Mouse (Mus musculus) spleen, adult 2 months (tissue): ENCODE results near the gene Csk. TPM values are rescaled to one million over a fixed set of nuclear protein-coding genes. Genes with fewer than 3 reads are reported as not detected.

Source experiments
- DNase-seq, 2 experiments: peaks; one replicate each; pipeline versions ENCODE4 v3.0.0 to v3.0.0-alpha.2; 2012 to 2021; ENCODE audit warnings: low spot score in 2 of 2, low read depth in 1 of 2
- H3K27ac ChIP-seq: fragments of 200-500 bp; 2 replicates; pipeline ENCODE4 v1.5.1; 2012; ENCODE audit warnings: low read length, inconsistent platforms; ENCODE audit not compliant: insufficient read depth
- H3K27me3 ChIP-seq: fragments of 200-500 bp; 2 replicates; pipeline ENCODE4 v1.6.1; 2012; ENCODE audit warnings: mild to moderate bottlenecking, moderate library complexity, low read length, inconsistent platforms; ENCODE audit not compliant: control insufficient read depth, insufficient read depth
- H3K36me3 ChIP-seq: fragments of 200-500 bp; 2 replicates; pipeline ENCODE4 v1.6.1; 2012; ENCODE audit warnings: mild to moderate bottlenecking, low read length, inconsistent platforms; ENCODE audit not compliant: control insufficient read depth, insufficient read depth
- H3K4me1 ChIP-seq: fragments of 200-500 bp; 2 replicates; pipeline ENCODE4 v1.6.1; 2011; ENCODE audit warnings: inconsistent platforms; ENCODE audit not compliant: control insufficient read depth, insufficient read depth, insufficient read length
- H3K4me3 ChIP-seq: fragments of 200-500 bp; 2 replicates; pipeline ENCODE4 v1.5.1; 2011; ENCODE audit warnings: mild to moderate bottlenecking, inconsistent platforms; ENCODE audit not compliant: insufficient read depth, insufficient read length; ENCODE audit errors: extremely low read depth
- CTCF ChIP-seq: fragments of 200-500 bp; IDR thresholded peaks from 2 replicates; pipeline ENCODE4 v1.5.1; 2011; ENCODE audit warnings: mild to moderate bottlenecking, inconsistent platforms; ENCODE audit not compliant: insufficient read depth, insufficient read length, insufficient replicate concordance; ENCODE audit errors: extremely low read depth
- POLR2A ChIP-seq: fragments of 200-500 bp; IDR thresholded peaks from 2 replicates; pipeline ENCODE4 v1.6.1; 2011; ENCODE audit warnings: low read depth, low read length, inconsistent platforms
- WGBS: fragments of 180-500 bp; shearing (Covaris S2); methylation state at CpG from one replicate; pipeline ENCODE4 v1.1.7; 2018; 5-methylcytosine and 5-hydroxymethylcytosine counted together
- polyA plus RNA-seq: library from polyadenylated mRNA; depleted of rRNA; stranded (reverse); fragments of >200 nt; gene quantifications from 2 replicates; pipeline ENCODE4 v1.2.3, GENCODE M21; 2012

The Csk gene
- polyA plus RNA-seq, 1 experiment = 233 TPM

DNA sequence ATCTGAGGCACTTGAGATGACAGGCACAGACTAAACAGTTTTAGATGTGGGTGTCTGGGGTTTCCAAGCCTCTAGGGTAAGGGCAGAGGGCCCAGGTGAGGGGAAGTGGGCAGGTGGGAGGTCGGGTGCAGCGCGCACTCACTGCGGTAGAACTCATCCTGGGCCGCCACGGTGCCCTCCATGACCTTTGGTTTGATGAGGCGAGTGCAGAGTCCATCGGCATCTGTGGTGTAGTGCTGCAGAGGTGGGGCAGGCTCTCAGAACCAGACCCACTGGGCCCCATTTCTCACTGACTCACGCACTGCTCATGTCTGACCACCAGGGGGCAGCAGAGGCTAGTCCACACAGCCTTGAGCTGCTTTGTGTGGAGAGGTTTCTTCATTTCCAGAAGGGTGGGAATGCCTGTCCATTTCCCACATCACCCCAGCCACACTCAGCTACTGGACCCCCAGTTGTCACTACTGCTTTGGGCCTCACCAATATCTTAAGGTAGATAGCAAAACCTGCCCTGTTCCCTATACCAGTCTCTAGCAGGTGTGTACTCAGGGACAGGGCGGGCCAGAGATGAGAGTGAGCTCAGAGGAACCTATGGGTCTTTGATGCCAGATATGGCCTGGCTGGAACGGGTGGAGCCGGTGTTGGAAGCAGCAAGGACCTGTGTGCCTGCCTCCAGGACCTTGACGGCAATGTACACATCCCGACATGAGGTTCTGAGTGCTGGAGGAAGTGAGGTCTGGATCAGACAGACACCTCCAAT lies 24.1 kb downstream of the Csk start:
- Histone ChIP-seq H3K4me1 (peaks cover 22% of the 10 kb centered on the region; the same call in 1 of the 2 replicates), H3K27me3 (no peaks in the 10 kb centered on the region), H3K4me3 (no peak overlapping the region), H3K36me3 (peaks cover 72% of the 10 kb centered on the region), H3K27ac (no peak overlapping the region; the same call in 1 of the 2 replicates)
- peak; percentile 56 to 74 for DNase-seq
- TF ChIP-seq POLR2A = no peak
- TF ChIP-seq CTCF = peak; percentile 93; the same call in 1 of the 2 replicates
- WGBS = 55% methylated on average over 14 of the region's 14 CpGs

DNA sequence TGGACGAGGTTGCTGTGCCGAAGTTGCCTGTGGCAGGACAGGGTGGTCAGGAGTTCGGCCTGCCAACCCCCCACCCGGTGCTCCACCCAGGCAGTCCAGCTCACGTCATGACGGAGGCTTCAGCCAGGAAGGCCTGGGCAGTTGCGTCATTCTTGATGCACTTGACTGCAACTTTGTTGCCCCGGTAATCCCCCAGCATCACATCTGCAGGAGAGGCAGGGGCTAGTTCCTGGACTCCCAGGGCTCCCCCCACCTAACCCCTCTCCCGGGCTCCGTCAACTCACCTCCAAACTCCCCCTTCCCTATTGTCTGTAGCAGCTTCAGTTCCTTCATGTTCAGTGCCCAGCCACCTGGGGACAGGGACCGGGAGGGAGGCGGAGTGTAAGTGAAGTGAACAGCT lies 24.7 kb downstream of the Csk start:
- H3K27ac ChIP-seq = no peak overlapping the region; the same call in 1 of the 2 replicates
- H3K36me3 ChIP-seq = peaks cover 72% of the 10 kb centered on the region
- peaks cover 17% of the 10 kb centered on the region; the same call in 1 of the 2 replicates for H3K4me1 ChIP-seq
- no peak overlapping the region for H3K4me3 ChIP-seq
- WGBS = 87% methylated on average over 12 of the region's 12 CpGs
- TF ChIP-seq POLR2A (no peak), CTCF (no peak)
- no peak for DNase-seq
- no peaks in the 10 kb centered on the region for H3K27me3 ChIP-seq

DNA sequence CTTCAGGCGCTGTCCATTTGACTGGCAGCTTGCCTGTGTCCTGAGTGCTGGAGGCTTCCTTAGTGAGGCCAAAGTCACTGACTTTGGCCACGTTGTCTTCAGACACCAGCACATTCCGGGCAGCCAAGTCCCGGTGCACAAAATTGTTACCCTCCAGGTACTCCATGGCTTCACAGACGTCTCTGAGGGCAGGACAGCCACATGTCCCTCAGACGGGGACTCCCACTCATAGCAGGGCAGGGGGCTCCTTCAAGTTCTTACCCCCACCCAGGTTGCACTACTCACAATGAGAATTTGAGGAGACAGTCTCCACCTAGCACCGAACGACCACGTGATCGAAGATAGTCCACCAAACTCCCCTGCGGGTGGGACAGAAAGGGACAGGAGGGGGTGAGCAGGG lies 25.5 kb downstream of the Csk start:
- 94% methylated on average over 11 of the region's 11 CpGs for WGBS
- no peak overlapping the region for H3K27ac ChIP-seq
- peaks cover 8% of the 10 kb centered on the region; the same call in 1 of the 2 replicates for H3K4me1 ChIP-seq
- no peak for TF ChIP-seq CTCF
- TF ChIP-seq POLR2A = no peak
- no peaks in the 10 kb centered on the region for H3K27me3 ChIP-seq
- H3K4me3 ChIP-seq = no peak overlapping the region
- DNase-seq = no peak
- H3K36me3 ChIP-seq = peaks cover 70% of the 10 kb centered on the region

DNA sequence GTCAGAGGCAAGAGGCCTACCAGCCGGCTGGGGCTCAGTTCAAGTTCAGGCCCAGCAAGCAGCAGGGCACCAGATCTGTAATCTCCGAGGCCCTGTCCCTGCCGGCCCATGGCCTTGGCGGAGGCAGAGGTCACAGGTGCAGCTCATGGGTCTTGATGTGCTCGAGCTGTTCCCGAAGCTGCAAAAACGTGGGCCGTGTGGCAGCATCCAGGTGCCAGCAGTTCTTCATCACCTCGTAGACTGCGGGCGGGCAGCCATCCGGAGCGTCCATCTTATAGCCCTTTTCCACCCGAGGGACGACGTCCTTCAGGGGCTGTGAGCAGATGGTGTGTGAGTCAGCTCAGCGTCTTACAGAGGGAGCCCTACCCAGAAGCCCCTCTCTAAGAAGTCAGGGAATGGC lies 26.2 kb downstream of the Csk start:
- TF ChIP-seq CTCF = no peak
- TF ChIP-seq POLR2A = no peak
- DNase-seq = no peak
- WGBS = 96% methylated on average over 17 of the region's 17 CpGs
- H3K27me3 ChIP-seq = no peaks in the 10 kb centered on the region
- peaks cover 7% of the 10 kb centered on the region; the same call in 1 of the 2 replicates for H3K4me1 ChIP-seq
- peaks cover 69% of the 10 kb centered on the region for H3K36me3 ChIP-seq
- H3K27ac ChIP-seq = no peak overlapping the region
- no peak overlapping the region for H3K4me3 ChIP-seq

DNA sequence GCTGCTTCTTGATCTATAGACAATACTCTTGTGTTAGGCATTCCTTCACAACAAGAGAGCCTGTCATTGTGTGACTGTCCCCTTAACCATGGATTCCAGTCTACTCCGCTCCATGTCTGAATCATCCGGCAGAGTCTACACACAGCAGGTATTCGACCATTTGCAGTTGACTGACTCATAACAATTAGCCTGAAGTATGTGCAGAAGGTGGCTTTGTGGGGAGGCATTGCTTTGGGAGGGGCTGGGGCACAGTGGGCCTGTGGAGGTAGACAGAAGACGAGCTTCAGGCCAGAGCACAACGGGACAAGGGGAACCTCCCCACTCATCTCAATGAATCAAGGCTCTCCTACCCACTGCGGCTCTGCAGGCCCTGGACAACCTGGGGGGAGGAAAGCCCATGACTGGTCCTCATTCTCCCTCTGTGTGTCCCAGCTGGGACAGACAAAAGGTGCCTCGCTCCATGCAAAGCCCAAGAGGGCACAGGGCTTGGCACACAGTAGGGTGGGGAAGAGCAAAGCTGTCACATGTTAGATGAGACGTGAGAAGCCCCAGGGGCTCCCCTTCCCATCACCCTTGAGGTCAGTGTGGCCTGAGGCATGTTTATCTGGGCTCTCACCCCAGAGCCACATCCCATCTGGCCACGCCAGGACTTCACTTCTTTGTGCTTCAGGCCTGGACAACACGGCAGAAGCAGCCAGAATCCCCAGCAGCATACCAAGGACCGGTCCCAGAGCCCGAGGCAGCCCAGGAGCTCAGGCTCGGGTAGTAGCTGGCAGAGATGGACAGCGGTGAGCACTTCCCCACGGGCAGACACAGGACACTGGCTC lies 27.5 kb downstream of the Csk start:
- no peak for DNase-seq
- H3K4me1 ChIP-seq = peaks cover 5% of the 10 kb centered on the region; the same call in 1 of the 2 replicates
- H3K36me3 ChIP-seq = peaks cover 60% of the 10 kb centered on the region
- WGBS = 91% methylated on average over 15 of the region's 15 CpGs
- TF ChIP-seq POLR2A (no peak), CTCF (no peak)
- H3K27me3 ChIP-seq = no peaks in the 10 kb centered on the region
- no peak overlapping the region for H3K4me3 ChIP-seq
- H3K27ac ChIP-seq = no peak overlapping the region

DNA sequence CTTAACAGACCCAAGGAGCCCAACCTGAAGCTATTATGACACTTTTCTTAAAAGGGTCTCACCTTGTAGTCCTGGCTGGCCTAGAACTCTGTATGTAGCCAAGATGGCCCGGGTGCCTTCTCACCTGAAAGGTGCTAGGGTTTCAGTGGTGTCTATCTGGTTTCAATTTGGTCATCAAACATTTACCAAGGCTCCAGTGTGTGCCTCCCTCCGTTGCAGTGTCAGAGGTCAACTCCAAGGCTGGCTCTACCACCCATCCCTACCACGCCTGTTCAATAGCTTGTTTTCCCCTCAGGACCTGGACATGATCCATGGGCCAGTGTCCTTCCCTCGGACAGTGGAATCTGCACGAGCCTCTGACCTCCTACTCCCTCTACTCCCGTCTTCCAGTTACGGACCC lies 29.1 kb downstream of the Csk start:
- Histone ChIP-seq H3K4me1 (peaks cover 4% of the 10 kb centered on the region; the same call in 1 of the 2 replicates), H3K27ac (no peak overlapping the region), H3K4me3 (no peak overlapping the region), H3K27me3 (no peaks in the 10 kb centered on the region), H3K36me3 (peaks cover 45% of the 10 kb centered on the region)
- no peak for DNase-seq
- 92% methylated on average over 7 of the region's 7 CpGs for WGBS
- TF ChIP-seq CTCF = no peak
- TF ChIP-seq POLR2A = no peak
